Mouse (Mus musculus) heart, postnatal 0 days (tissue): ENCODE data around the gene Daam1. TPM values are rescaled to one million over a fixed set of nuclear protein-coding genes. Genes with fewer than 3 reads are reported as not detected.

ENCODE experiments used
- ATAC-seq: fragments of 200-750 bp; cut with Nextera tagmentation; 2 replicates; pipeline ENCODE4 v1.8.0; 2017; ENCODE audit warnings: low read depth, moderate number of reproducible peaks, moderate library complexity; ENCODE audit not compliant: insufficient read depth
- DNase-seq: peaks from one replicate; pipeline ENCODE4 v3.0.0-alpha.2; 2016; ENCODE audit warnings: low spot score
- H3K27ac ChIP-seq: fragments of 300-500 bp; sonication (generic); 2 replicates; pipeline ENCODE4 v1.5.1; 2014; ENCODE audit warnings: low read depth, mild to moderate bottlenecking
- H3K27me3 ChIP-seq: fragments of 300-500 bp; sonication (generic); 2 replicates; pipeline ENCODE4 v1.6.1; 2014; ENCODE audit warnings: low read length, mixed read lengths; ENCODE audit not compliant: control insufficient read depth, insufficient read depth
- H3K36me3 ChIP-seq: fragments of 300-500 bp; sonication (generic); replicated peaks from 2 replicates; pipeline ENCODE4 v1.6.1; 2014; ENCODE audit warnings: low read length, mixed read lengths; ENCODE audit not compliant: control insufficient read depth, insufficient read depth
- H3K4me1 ChIP-seq: fragments of 300-500 bp; sonication (generic); 2 replicates; pipeline ENCODE4 v1.6.1; 2014; ENCODE audit warnings: antibody characterized with exemption; ENCODE audit not compliant: control insufficient read depth, insufficient read depth
- H3K4me2 ChIP-seq: fragments of 300-500 bp; sonication (generic); 2 replicates; pipeline ENCODE4 v1.6.1; 2014; ENCODE audit warnings: low read depth, mild to moderate bottlenecking, low read length, moderate library complexity
- H3K4me3 ChIP-seq: fragments of 300-500 bp; sonication (generic); 2 replicates; pipeline ENCODE4 v1.5.1; 2014; ENCODE audit warnings: low read depth, low read length
- H3K9ac ChIP-seq: fragments of 300-500 bp; sonication (generic); replicated peaks from 2 replicates; pipeline ENCODE4 v1.6.1; 2014; ENCODE audit warnings: low read depth, low read length, mixed read lengths
- H3K9me3 ChIP-seq: fragments of 300-500 bp; sonication (generic); replicated peaks from 2 replicates; pipeline ENCODE4 v1.6.1; 2016; ENCODE audit warnings: low read length; ENCODE audit not compliant: control insufficient read depth
- CTCF ChIP-seq: IDR thresholded peaks from 2 replicates; pipeline ENCODE4 v1.5.1; 2016; ENCODE audit warnings: antibody characterized with exemption, control low read depth, low read depth
- EP300 ChIP-seq: IDR thresholded peaks from 2 replicates; pipeline ENCODE4 v1.6.1; 2016; ENCODE audit warnings: antibody characterized with exemption, low read depth
- WGBS: fragments of 180-500 bp; shearing (Covaris S2); extraction: QIAGEN DNeasy Blood & Tissue Kit; methylation state at CpG from one replicate; pipeline ENCODE4 v1.1.7; 2014; 5-methylcytosine and 5-hydroxymethylcytosine counted together
- polyA plus RNA-seq: library from polyadenylated mRNA; unstranded; fragments of >200 nt; fragmentation: Nextera tagmentation; extraction: Ambion mirVana; gene quantifications from 2 replicates; pipeline ENCODE4 v1.2.1, GENCODE M21; 2015
- total RNA-seq: library from RNA; depleted of rRNA; stranded (reverse); fragments of >200 nt; gene quantifications from 2 replicates; pipeline ENCODE4 v1.2.3, GENCODE M21; 2014; ENCODE audit warnings: low replicate concordance

The Daam1 gene
- total and polyA plus RNA-seq, 2 experiments from 2014 or later: 12.8 to 33.8 TPM

- ATAC-seq (no peak), DNase-seq (no peak)
- Histone ChIP-seq H3K9ac (peak overlapping the region; percentile 41; the same call in 1 of the 2 replicates), H3K4me3 (no peak overlapping the region), H3K9me3 (no peaks in the 10 kb centered on the region), H3K4me1 (peaks cover 63% of the 10 kb centered on the region), H3K27ac (peak overlapping the region; percentile 76), H3K36me3 (peaks cover 71% of the 10 kb centered on the region), H3K27me3 (no peaks in the 10 kb centered on the region), H3K4me2 (no peak overlapping the region)
- 37% methylated on average over 7 of the region's 7 CpGs for WGBS
- TF ChIP-seq EP300 (no peak), CTCF (no peak)
Measured at GRCm38 (mm10) chr12:71976361-71976960, 145.6 kb downstream of the Daam1 start.

- TF ChIP-seq EP300: no peak
- H3K4me3 ChIP-seq: no peak overlapping the region
- H3K36me3 ChIP-seq: peaks cover 68% of the 10 kb centered on the region
- no peak overlapping the region for H3K4me2 ChIP-seq
- 89% methylated on average over 7 of the region's 7 CpGs for WGBS
- H3K27me3 ChIP-seq: no peaks in the 10 kb centered on the region
- H3K27ac ChIP-seq: peak overlapping the region; percentile 76
- DNase-seq: no peak
- no peak for ATAC-seq
- H3K9me3 ChIP-seq: no peaks in the 10 kb centered on the region
- no peak overlapping the region for H3K9ac ChIP-seq
- H3K4me1 ChIP-seq: peaks cover 58% of the 10 kb centered on the region
Measured at GRCm38 (mm10) chr12:71977364-71977763, 146.5 kb downstream of the Daam1 start.

- DNase-seq (peak; percentile 83), ATAC-seq (peak; percentile 36)
Measured at GRCm38 (mm10) chr12:71978513-71979352, 147.9 kb downstream of the Daam1 start.

GRCm38 (mm10) chr12:71980166-71980565, 149.3 kb downstream of the Daam1 start:
- peaks cover 55% of the 10 kb centered on the region for H3K4me1 ChIP-seq
- no peaks in the 10 kb centered on the region for H3K27me3 ChIP-seq
- H3K4me2 ChIP-seq: no peak overlapping the region
- peak; percentile 47 for ATAC-seq
- peak overlapping the region; percentile 88 for H3K27ac ChIP-seq
- H3K36me3 ChIP-seq: peaks cover 69% of the 10 kb centered on the region
- peak; percentile 47 for DNase-seq
- TF ChIP-seq EP300 (peak; percentile 91), CTCF (no peak)
- H3K9me3 ChIP-seq: no peaks in the 10 kb centered on the region
- no peak overlapping the region for H3K4me3 ChIP-seq
- H3K9ac ChIP-seq: no peak overlapping the region
- WGBS: 16% methylated on average over 6 of the region's 6 CpGs

More at GRCm38 (mm10) chr12:71978513-71979352, 147.9 kb downstream of the Daam1 start:
- 41% methylated on average over 12 of the region's 12 CpGs for WGBS
- H3K27ac ChIP-seq: peak overlapping the region; percentile 88
- H3K4me2 ChIP-seq: no peak overlapping the region
- peaks cover 67% of the 10 kb centered on the region for H3K36me3 ChIP-seq
- peaks cover 55% of the 10 kb centered on the region for H3K4me1 ChIP-seq
- H3K9me3 ChIP-seq: no peaks in the 10 kb centered on the region
- H3K27me3 ChIP-seq: no peaks in the 10 kb centered on the region
- no peak overlapping the region for H3K4me3 ChIP-seq
- no peak overlapping the region for H3K9ac ChIP-seq
- peak; percentile 81; the same call in 1 of the 2 replicates for TF ChIP-seq EP300
- no peak for TF ChIP-seq CTCF

GRCm38 (mm10) chr12:71980746-71981145, 149.9 kb downstream of the Daam1 start:
- ATAC-seq (no peak), DNase-seq (no peak)
- Histone ChIP-seq H3K36me3 (peaks cover 68% of the 10 kb centered on the region), H3K9me3 (no peaks in the 10 kb centered on the region), H3K27ac (peak overlapping the region; percentile 88), H3K4me3 (no peak overlapping the region), H3K4me2 (no peak overlapping the region), H3K27me3 (no peaks in the 10 kb centered on the region), H3K9ac (no peak overlapping the region), H3K4me1 (peaks cover 49% of the 10 kb centered on the region)
- 50% methylated on average over 11 of the region's 11 CpGs for WGBS
- TF ChIP-seq EP300 (no peak), CTCF (no peak)
